Mouse (Mus musculus) megakaryocyte-erythroid progenitor cell, adult 5-6 weeks (primary cell): ENCODE measurements at regions not wholly inside any gene's neighbourhood (a gene's known extent, or its start where the extent isn't known, plus 50 kb on each side); places are given as distances from the start of the nearest gene placed in this dataset.

Experiments
- ATAC-seq: replicated peaks from 2 replicates; pipeline ENCODE4 v1.8.0; 2016; ENCODE audit warnings: mild to moderate bottlenecking, inconsistent platforms; ENCODE audit not compliant: severe bottlenecking, poor library complexity, low FRiP score, low TSS enrichment

- no peak for ATAC-seq
Measured at GRCm38 (mm10) chr2:10969111-10969689, 202.7 kb upstream of the Prkcq start.

- no peak for ATAC-seq
Measured at GRCm38 (mm10) chr2:10972051-10972450, 199.9 kb upstream of the Prkcq start.

GRCm38 (mm10) chr2:10978772-10979171 lies 193.1 kb upstream of the Prkcq start:
- no peak for ATAC-seq

- no peak for ATAC-seq
Measured at GRCm38 (mm10) chr2:10986101-10986500, 185.8 kb upstream of the Prkcq start.

GRCm38 (mm10) chr2:10990043-10990728 lies 181.7 kb upstream of the Prkcq start:
- no peak for ATAC-seq

- no peak for ATAC-seq
Measured at GRCm38 (mm10) chr2:10998798-10999197, 173.1 kb upstream of the Prkcq start.

- no peak for ATAC-seq
Measured at GRCm38 (mm10) chr2:10999217-10999618, 172.7 kb upstream of the Prkcq start.

- ATAC-seq: no peak
Measured at GRCm38 (mm10) chr2:11005806-11006205, 166.1 kb upstream of the Prkcq start.

- no peak for ATAC-seq
Measured at GRCm38 (mm10) chr2:11011041-11011962, 160.6 kb upstream of the Prkcq start.

GRCm38 (mm10) chr2:11012312-11012860 lies 159.5 kb upstream of the Prkcq start:
- ATAC-seq: no peak

GRCm38 (mm10) chr2:11013154-11013553 lies 158.8 kb upstream of the Prkcq start:
- no peak for ATAC-seq

- no peak for ATAC-seq
Measured at GRCm38 (mm10) chr2:11016446-11016845, 155.5 kb upstream of the Prkcq start.

- no peak for ATAC-seq
Measured at GRCm38 (mm10) chr2:11032891-11033290, 139.0 kb upstream of the Prkcq start.

- ATAC-seq: no peak
Measured at GRCm38 (mm10) chr2:11034178-11034577, 137.7 kb upstream of the Prkcq start.

- no peak for ATAC-seq
Measured at GRCm38 (mm10) chr2:11037343-11037742, 134.6 kb upstream of the Prkcq start.

- ATAC-seq: no peak
Measured at GRCm38 (mm10) chr2:11038440-11038839, 133.5 kb upstream of the Prkcq start.

- ATAC-seq: no peak
Measured at GRCm38 (mm10) chr2:11040005-11040404, 131.9 kb upstream of the Prkcq start.

- ATAC-seq: no peak
Measured at GRCm38 (mm10) chr2:11044727-11045274, 127.1 kb upstream of the Prkcq start.

GRCm38 (mm10) chr2:11051621-11052020 lies 120.3 kb upstream of the Prkcq start:
- ATAC-seq: no peak
